Mouse (Mus musculus) spleen, embryonic (tissue): ENCODE data around the gene 4921536K21Rik.

Experiments used
- CTCF ChIA-PET: fragments of 350-600 bp; sonication (Branson Sonifier 250); formaldehyde crosslinking; loops from one replicate; lab custom pipeline; 2022; lab: Charles Lee

The 4921536K21Rik gene

DNA sequence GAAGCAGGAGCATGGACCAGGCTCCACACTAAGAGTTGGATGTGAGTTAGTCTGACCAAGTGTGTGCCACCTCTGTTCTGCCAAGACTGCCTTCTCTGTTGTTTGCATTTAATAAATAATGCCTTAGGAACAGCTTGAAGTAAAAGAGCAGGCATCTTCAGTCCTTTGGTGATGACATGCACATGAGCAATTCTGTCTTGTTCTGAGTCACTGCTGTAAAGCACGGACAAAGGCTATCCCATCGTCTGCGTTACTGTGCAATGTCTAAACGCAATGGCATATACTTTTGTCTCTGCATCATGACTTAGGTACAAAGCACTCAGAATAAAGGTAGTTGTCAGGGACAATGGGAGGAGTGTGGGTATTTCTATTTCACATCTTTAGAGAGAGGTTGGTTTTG, 35.1 kb downstream of the 4921536K21Rik start:
- CTCF ChIA-PET, result no interaction called here

DNA sequence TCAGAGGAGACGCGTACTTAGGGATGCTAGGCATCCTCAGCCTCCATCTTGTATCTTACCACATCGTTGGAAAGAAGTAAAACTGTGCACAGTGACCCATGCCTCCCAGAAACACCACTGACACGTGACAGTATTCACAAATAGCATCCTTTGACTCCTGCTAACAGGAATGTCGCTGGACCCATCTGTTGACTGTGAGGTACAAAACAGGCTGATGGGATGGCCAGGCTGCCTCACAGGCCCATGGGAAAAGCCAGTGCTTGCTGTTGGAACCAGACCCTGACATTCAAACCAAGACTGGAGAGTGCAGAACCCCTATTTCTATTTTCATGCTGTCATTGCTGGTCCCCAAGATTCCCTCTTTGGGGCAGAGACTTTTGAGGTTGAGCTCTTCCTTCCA, 37.0 kb downstream of the 4921536K21Rik start:
- CTCF ChIA-PET, result no interaction called here

- CTCF ChIA-PET, result no interaction called here
These were observed 39.1 kb downstream of the 4921536K21Rik start for GRCm38 (mm10) chr11:3855846-3856245.

DNA sequence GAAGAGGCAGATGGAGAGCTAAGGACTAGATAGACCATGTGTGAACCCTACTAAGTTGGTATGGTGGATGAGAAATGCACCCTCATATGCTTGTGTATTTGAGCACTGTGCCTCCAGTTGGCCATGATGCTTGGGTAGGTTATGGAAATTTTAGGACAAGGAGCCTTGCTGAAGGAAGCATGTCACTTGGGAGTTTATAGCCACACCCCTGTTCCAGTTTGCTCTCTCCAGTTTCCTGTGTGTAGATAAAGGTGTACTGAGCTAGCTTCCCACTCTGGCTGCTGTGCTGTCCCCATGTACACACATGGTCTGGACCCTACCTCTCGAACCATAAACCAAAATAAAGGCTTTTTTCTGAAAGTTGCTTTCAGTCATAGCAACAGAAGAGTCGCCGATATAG, 40.7 kb downstream of the 4921536K21Rik start:
- CTCF ChIA-PET, result interaction anchor here (0.6 kb wide), 1 partner anchor 48 kb away, joined by 4 read pairs; no protein-coding TSS in a partner anchor

DNA sequence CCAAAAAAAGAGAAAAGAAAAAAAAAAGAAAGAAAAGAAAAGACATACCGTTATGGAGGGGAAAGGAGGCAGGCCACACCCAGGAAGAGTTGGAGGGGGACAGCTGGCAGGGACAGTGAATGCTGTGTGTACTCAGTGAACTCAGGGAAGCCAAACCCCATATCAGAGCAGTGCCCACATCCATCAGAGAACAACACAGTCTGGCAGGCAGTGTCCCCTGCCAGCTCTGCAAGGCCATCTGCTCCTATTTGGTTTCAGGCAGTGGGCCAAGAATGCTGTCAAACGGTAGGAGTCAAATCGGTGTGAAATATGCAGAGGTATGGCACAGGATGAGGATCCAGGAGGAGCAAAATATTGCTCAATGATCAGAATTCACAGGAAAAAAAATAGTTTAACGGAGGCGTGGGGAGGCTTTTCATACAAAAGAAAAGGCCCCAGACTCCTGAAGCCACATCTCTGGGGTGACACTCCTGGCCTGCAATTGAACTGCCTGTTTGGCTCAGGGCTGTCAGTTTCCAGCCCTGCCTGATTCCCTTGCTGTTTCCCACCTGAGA, 41.3 kb downstream of the 4921536K21Rik start:
- CTCF ChIA-PET, result interaction anchor here (0.6 kb wide), 1 partner anchor 48 kb away, joined by 4 read pairs; no protein-coding TSS in a partner anchor

GRCm38 (mm10) chr11:3853031-3853430, 41.9 kb downstream of the 4921536K21Rik start:
- CTCF ChIA-PET, result no interaction called here

DNA sequence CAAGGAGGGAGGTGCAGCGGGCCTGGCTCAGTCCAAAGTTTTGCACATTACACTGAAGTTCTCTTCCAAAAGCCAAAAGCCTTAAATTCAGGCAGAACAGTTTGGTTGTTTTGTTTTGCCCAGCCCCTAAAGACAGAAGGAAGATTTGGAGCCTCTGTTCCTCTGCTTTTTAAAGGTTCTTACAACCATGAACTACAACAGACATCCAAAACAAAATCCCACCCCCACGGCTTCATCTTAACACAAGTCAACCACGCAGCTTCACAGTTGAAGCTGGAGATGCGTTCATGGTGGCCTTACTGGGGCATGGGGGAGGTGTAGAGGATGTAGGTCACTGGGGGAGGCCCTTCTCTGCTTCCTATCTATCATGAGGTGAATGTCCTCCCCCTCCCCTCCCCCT, 43.0 kb downstream of the 4921536K21Rik start:
- CTCF ChIA-PET, result no interaction called here

- CTCF ChIA-PET, result no interaction called here
These were observed 44.1 kb downstream of the 4921536K21Rik start for GRCm38 (mm10) chr11:3850746-3851277.

GRCm38 (mm10) chr11:3850315-3850614, 44.6 kb downstream of the 4921536K21Rik start:
- CTCF ChIA-PET, result no interaction called here

- CTCF ChIA-PET, result no interaction called here
These were observed 45.2 kb downstream of the 4921536K21Rik start for GRCm38 (mm10) chr11:3849469-3850314.

GRCm38 (mm10) chr11:3846351-3846750, 48.5 kb downstream of the 4921536K21Rik start:
- CTCF ChIA-PET, result no interaction called here

DNA sequence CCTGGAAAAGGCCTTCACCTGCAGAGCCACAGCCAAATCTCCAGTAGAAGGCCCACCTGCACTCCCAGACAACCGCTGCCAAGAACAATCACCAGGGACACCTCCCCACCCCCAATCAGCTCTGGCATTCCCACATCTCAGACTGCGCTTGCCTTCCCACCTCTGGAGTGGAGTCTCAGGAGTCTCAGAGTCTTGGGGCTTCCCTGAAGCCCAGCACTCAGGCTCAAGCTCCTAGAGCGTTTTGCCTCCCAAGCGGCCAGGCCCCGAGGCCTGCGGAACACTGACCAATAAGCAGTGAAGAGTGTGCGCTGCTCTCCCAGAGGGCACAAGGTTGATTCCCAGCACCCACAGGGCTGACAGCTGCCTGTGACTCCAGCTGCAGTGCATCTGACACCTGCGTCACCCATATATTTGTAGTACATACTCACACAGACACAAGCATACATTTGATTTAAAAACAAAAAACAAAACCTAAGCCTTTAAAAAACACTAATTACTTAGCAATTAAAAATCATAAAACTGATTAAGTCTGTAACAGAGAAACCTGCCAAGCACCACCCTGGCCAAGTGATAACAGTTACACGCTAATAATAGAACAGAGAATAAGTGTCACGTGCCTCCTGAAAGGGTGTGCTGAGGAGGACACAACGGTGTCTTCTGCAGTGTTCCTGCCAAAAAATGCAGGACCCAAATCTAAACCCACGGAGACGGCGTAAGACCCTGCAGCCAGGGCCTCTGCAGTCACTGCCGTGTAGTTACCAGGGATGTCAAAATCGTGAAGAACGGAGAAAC, 50.8 kb downstream of the 4921536K21Rik start:
- CTCF ChIA-PET, result no interaction called here
